ENCODE assay signal across 8 mouse cellular contexts in the genomic region with DNA sequence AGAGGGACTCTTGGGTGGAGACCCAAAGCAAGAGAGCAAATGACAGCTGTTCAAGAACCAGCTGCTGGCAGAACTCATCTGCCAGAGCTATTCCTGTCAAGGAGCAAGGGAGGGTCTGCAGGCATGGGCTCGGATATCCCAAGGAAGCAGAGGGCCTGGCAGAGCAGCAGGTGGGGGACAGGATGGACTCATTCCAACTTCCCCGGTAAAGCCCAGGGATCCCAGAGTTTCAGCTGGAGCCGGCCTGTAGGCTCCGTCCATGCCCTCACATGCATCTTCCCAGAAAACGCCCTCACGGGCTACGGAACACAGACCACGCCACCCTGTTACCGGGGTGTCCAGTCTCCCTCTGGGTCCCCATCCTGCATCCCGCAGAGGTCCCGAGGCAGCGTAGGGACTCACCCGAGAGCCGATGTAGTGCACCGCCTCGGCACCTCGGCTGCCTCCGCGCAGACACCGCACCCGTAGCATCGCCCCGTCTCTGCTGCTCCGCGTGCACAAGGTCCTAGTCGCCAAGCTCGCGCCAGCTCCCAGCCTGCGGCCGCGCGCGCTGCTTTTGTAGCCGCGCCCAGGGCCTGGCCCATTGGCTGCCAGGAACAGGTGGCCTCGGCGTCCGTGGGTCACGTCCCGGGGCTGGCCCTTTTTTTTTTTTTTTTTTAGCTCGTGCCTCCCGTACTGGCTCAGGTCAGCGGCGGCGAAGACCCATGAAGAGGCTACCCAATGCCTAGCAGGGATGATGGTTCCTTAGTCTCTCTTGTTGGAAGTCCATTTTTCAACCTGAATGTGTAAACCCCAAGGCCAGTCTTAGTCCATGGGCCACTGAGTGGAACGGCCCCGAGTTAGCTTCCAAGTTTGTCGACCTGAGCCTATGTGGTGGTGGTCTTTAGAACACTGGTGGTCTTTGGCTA. TPM values are rescaled to one million over a fixed set of nuclear protein-coding genes. Genes with fewer than 3 reads are reported as not detected.
A peak's percentile ranks its signal among the peaks of the same experiment; 100 is the strongest.
DNase-seq lines count a peak whose midpoint lies in the region; ATAC-seq and TF ChIP-seq lines count a peak whose summit lies in the region.

A gene (minus strand): TSS at position 558 of the 908 bp plus-strand sequence.

- peak within 1 kb of the TSS; percentile 83 for H3K27ac ChIP-seq in heart, embryonic 10.5 days
- H3K27ac ChIP-seq in limb, embryonic 14.5 days (replicated peaks; ENCODE audit: low read depth, low read length) = no peak within 1 kb of the TSS
- no peak within 1 kb of the TSS for H3K27ac ChIP-seq in midbrain, embryonic 14.5 days (replicated peaks; ENCODE audit: low read depth, low read length)

- TF ChIP-seq POLR2A in limb, embryonic 14.5 days (IDR thresholded peaks at IDR 0.05; ENCODE audit: borderline replicate concordance, extremely low read depth, insufficient read depth, insufficient read length) = no peak

- H3K36me3 ChIP-seq in heart, embryonic 10.5 days = no peaks in the 10 kb centered on the region
- H3K36me3 ChIP-seq in limb, embryonic 14.5 days (ENCODE audit: control insufficient read depth, insufficient read depth, low read length) = no peaks in the 10 kb centered on the region
- H3K36me3 ChIP-seq in midbrain, embryonic 14.5 days (ENCODE audit: control insufficient read depth, insufficient read depth, low read length) = no peaks in the 10 kb centered on the region

- H3K4me1 ChIP-seq in heart, embryonic 10.5 days = peaks cover 7% of the 10 kb centered on the region; the same call in 1 of the 2 replicates
- H3K4me1 ChIP-seq in limb, embryonic 14.5 days (ENCODE audit: control insufficient read depth, insufficient read depth, low read length) = 0 out of 2 replicates have a peak, but pooled peaks cover 7% of the 10 kb centered on the region
- H3K4me1 ChIP-seq in midbrain, embryonic 14.5 days (ENCODE audit: control insufficient read depth, insufficient read depth, low read length) = 0 out of 2 replicates have a peak, but pooled peaks cover 4% of the 10 kb centered on the region

- no peaks in the 10 kb centered on the region for H3K9me3 ChIP-seq in heart, embryonic 10.5 days
- H3K9me3 ChIP-seq in limb, embryonic 14.5 days (ENCODE audit: control insufficient read depth, low read length) = no peaks in the 10 kb centered on the region
- no peaks in the 10 kb centered on the region for H3K9me3 ChIP-seq in midbrain, embryonic 14.5 days (ENCODE audit: control insufficient read depth, low read length)

- peak within 1 kb of the TSS; percentile 71 for H3K4me3 ChIP-seq in heart, embryonic 10.5 days
- H3K4me3 ChIP-seq in limb, embryonic 14.5 days (replicated peaks; ENCODE audit: low read length) = peak within 1 kb of the TSS; percentile 50
- peak within 1 kb of the TSS; percentile 60 for H3K4me3 ChIP-seq in midbrain, embryonic 14.5 days (replicated peaks; ENCODE audit: low read depth, low read length)

- peaks cover 20% of the 10 kb centered on the region; the same call in 1 of the 2 replicates for H3K27me3 ChIP-seq in heart, embryonic 10.5 days (ENCODE audit: insufficient read depth, poor library complexity, severe bottlenecking)
- peaks cover 13% of the 10 kb centered on the region; the same call in 1 of the 2 replicates for H3K27me3 ChIP-seq in limb, embryonic 14.5 days (ENCODE audit: control insufficient read depth, insufficient read depth, low read length)
- H3K27me3 ChIP-seq in midbrain, embryonic 14.5 days (ENCODE audit: control insufficient read depth, insufficient read depth, low read length) = 0 out of 2 replicates have a peak, but pooled peaks cover 4% of the 10 kb centered on the region

- peak within 1 kb of the TSS; percentile 55 for H3K9ac ChIP-seq in limb, embryonic 14.5 days (ENCODE audit: low read depth, low read length, severe bottlenecking)
- peak within 1 kb of the TSS; percentile 75 for H3K9ac ChIP-seq in midbrain, embryonic 14.5 days (replicated peaks; ENCODE audit: low read length)

- H3K4me2 ChIP-seq in limb, embryonic 14.5 days (replicated peaks; ENCODE audit: low read depth, low read length, severe bottlenecking) = peak within 1 kb of the TSS; percentile 91
- peak within 1 kb of the TSS; percentile 78 for H3K4me2 ChIP-seq in midbrain, embryonic 14.5 days (ENCODE audit: low read length)

- WGBS in heart, embryonic 10.5 days = 3% methylated on average over 48 of the region's 48 CpGs
- whole genome bisulfite sequencing in limb, embryonic 14.5 days = 3% methylated on average over 48 of the region's 48 CpGs
- 2% methylated on average over 48 of the region's 48 CpGs for WGBS in midbrain, embryonic 14.5 days

- peak; percentile 24 to 37 for DNase-seq in urinary bladder, adult 18-20 months (ENCODE audit: low spot score in 2 of 2)
- DNase-seq in urinary bladder, postnatal 10 days (ENCODE audit: low spot score) = no peak
- DNase-seq in heart, embryonic 10.5 days (ENCODE audit: low spot score) = peak; percentile 85
- DNase-seq in kidney, adult 9 months = peak; percentile 77
- peak; percentile 58 for DNase-seq in limb, embryonic 14.5 days (ENCODE audit: low spot score)
- DNase-seq in midbrain, embryonic 14.5 days = peak; percentile 92
- DNase-seq in spleen, adult 12 weeks (ENCODE audit: low spot score) = peak; percentile 11

- peak; percentile 95 for ATAC-seq in erythroblast, adult 5-6 weeks (replicated peaks; ENCODE audit: low FRiP score, poor library complexity, severe bottlenecking)
- ATAC-seq in limb, embryonic 14.5 days (ENCODE audit: low FRiP score, low read depth) = peak; percentile 90
- peak; percentile 95 for ATAC-seq in midbrain, embryonic 14.5 days (ENCODE audit: low FRiP score, low TSS enrichment)

RNA-seq across cellular contexts. Expression of the gene that starts here (rescaled TPM):
- 47.1 and 48.5 TPM in 2 replicates for total RNA-seq in erythroblast, adult 5-6 weeks (2015; ENCODE audit: low replicate concordance)
- 26.8 and 29.3 TPM in 2 replicates for total RNA-seq in erythroblast, adult 5-6 weeks (2017; ENCODE audit: low replicate concordance)
- 19.3 and 30.1 TPM in 2 replicates for polyA plus RNA-seq in heart, embryonic 10.5 days (2016; fragmentation: Nextera tagmentation; extraction: Ambion mirVana)
- polyA plus RNA-seq in limb, embryonic 14.5 days (2012; rRNA removed) = 29.4 and 35.6 TPM in 2 replicates
- polyA plus RNA-seq in limb, embryonic 14.5 days (2014; fragmentation: Nextera tagmentation; extraction: Ambion mirVana) = 40.1 and 54.5 TPM in 2 replicates
- polyA plus RNA-seq in midbrain, embryonic 14.5 days (2014; fragmentation: Nextera tagmentation; extraction: Ambion mirVana) = 27.8 and 39.6 TPM in 2 replicates
